17 mouse cellular contexts compared by ENCODE assay signal in the genomic region with DNA sequence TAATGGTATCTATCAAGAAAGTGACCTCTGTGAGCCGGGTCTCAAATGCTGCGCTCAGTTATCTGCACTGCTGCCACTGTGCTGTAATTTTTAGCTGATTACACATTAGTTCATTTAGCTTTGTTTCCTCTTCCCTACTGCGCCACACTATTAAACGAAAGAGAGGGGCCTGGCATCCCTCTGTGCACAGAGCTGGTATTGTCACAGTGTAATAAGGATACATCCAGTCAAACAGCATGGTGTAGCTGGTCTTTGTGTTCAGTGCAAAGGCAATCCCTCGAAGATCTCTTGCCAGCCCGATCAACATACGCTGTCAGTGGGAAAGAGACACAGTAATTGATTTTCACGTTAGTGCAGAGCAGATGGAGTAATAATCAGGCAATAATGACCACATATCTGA. TPM values are rescaled to one million over a fixed set of nuclear protein-coding genes. Genes with fewer than 3 reads are reported as not detected.
DNase-seq lines count a peak whose midpoint lies in the region; ATAC-seq and TF ChIP-seq lines count a peak whose summit lies in the region.
"Had no signal": no experiment of that assay in that cellular context is flagged by ENCODE, and none has a peak within 500 bp of the region (broad histone marks: within the 10 kb centered on the region; RNA-seq: fewer than 3 reads in every experiment).

No protein-coding gene starts in this region.

- 35% methylated on average over 8 of the region's 8 CpGs for WGBS in hindbrain, embryonic 13.5 days
- 57% methylated on average over 8 of the region's 8 CpGs for WGBS in hindbrain, embryonic 11.5 days
- 25% methylated on average over 8 of the region's 8 CpGs for WGBS in forebrain, embryonic 15.5 days
- WGBS in neural tube, embryonic 13.5 days: 31% methylated on average over 8 of the region's 8 CpGs

- ATAC-seq in hindbrain, embryonic 13.5 days (ENCODE audit: low FRiP score): peak; percentile 80
- no peak for ATAC-seq in hindbrain, embryonic 11.5 days (ENCODE audit: low FRiP score)
- ATAC-seq in forebrain, embryonic 15.5 days (replicated peaks): peak; percentile 78
- ATAC-seq in neural tube, embryonic 13.5 days (ENCODE audit: low read depth): peak; percentile 84
- ATAC-seq: CD4-positive, CD25-positive, alpha-beta regulatory T cell, adult 4 months; liver, postnatal 0 days had no signal

- H3K9me3 ChIP-seq in hindbrain, embryonic 13.5 days: no peaks in the 10 kb centered on the region
- H3K9me3 ChIP-seq in hindbrain, embryonic 11.5 days (ENCODE audit: control insufficient read depth, low read length): no peaks in the 10 kb centered on the region
- no peaks in the 10 kb centered on the region for H3K9me3 ChIP-seq in forebrain, embryonic 15.5 days
- H3K9me3 ChIP-seq in neural tube, embryonic 13.5 days: no peaks in the 10 kb centered on the region

- no peak for DNase-seq in hindbrain, embryonic 11.5 days (ENCODE audit: low spot score)
- peak; percentile 18 to 20 for DNase-seq in cerebellum, postnatal 25 days
- no peak for DNase-seq in layer of hippocampus, adult 9-11 months
- no peak for DNase-seq in layer of hippocampus, adult 2 months (ENCODE audit: low spot score in 2 of 2)
- DNase-seq: adrenal gland, postnatal 10 days; embryo, embryonic 11 days; kidney, adult 8-10 months; liver, postnatal 0 days had no signal

- H3K4me3 ChIP-seq in hindbrain, embryonic 13.5 days: no peak overlapping the region
- H3K4me3 ChIP-seq in hindbrain, embryonic 11.5 days (ENCODE audit: low read depth, low read length): no peak overlapping the region
- no peak overlapping the region for H3K4me3 ChIP-seq in forebrain, embryonic 15.5 days
- H3K4me3 ChIP-seq in neural tube, embryonic 13.5 days: no peak overlapping the region
- H3K4me3 ChIP-seq in layer of hippocampus, adult 2 months: no peak overlapping the region

- H3K9ac ChIP-seq in hindbrain, embryonic 13.5 days: no peak overlapping the region
- H3K9ac ChIP-seq in hindbrain, embryonic 11.5 days (ENCODE audit: low read depth, low read length): no peak overlapping the region
- H3K9ac ChIP-seq in forebrain, embryonic 15.5 days (replicated peaks): no peak overlapping the region
- H3K9ac ChIP-seq in neural tube, embryonic 13.5 days: no peak overlapping the region
- H3K9ac ChIP-seq: liver, postnatal 0 days had no signal

- TF ChIP-seq CTCF in layer of hippocampus, adult 2 months (conservative IDR thresholded peaks at IDR 0.05): no peak

- peaks cover 26% of the 10 kb centered on the region for H3K4me1 ChIP-seq in hindbrain, embryonic 13.5 days (replicated peaks)
- no peaks in the 10 kb centered on the region for H3K4me1 ChIP-seq in hindbrain, embryonic 11.5 days (replicated peaks; ENCODE audit: control insufficient read depth, insufficient read depth, low read length)
- H3K4me1 ChIP-seq in forebrain, embryonic 15.5 days: peaks cover 31% of the 10 kb centered on the region
- peaks cover 46% of the 10 kb centered on the region for H3K4me1 ChIP-seq in neural tube, embryonic 13.5 days (replicated peaks)

- H3K27me3 ChIP-seq in hindbrain, embryonic 13.5 days: 0 out of 2 replicates have a peak, but pooled peaks cover 4% of the 10 kb centered on the region
- no peaks in the 10 kb centered on the region for H3K27me3 ChIP-seq in hindbrain, embryonic 11.5 days (ENCODE audit: control insufficient read depth, insufficient read depth, low read length)
- H3K27me3 ChIP-seq in forebrain, embryonic 15.5 days: no peaks in the 10 kb centered on the region
- no peaks in the 10 kb centered on the region for H3K27me3 ChIP-seq in neural tube, embryonic 13.5 days

- H3K36me3 ChIP-seq in hindbrain, embryonic 13.5 days: no peaks in the 10 kb centered on the region
- no peaks in the 10 kb centered on the region for H3K36me3 ChIP-seq in hindbrain, embryonic 11.5 days (ENCODE audit: control insufficient read depth, insufficient read depth, low read length)
- no peaks in the 10 kb centered on the region for H3K36me3 ChIP-seq in forebrain, embryonic 15.5 days
- H3K36me3 ChIP-seq in neural tube, embryonic 13.5 days: no peaks in the 10 kb centered on the region

- peak overlapping the region; percentile 55 for H3K27ac ChIP-seq in hindbrain, embryonic 13.5 days
- no peak overlapping the region for H3K27ac ChIP-seq in hindbrain, embryonic 11.5 days (ENCODE audit: low read depth, low read length)
- no peak overlapping the region for H3K27ac ChIP-seq in forebrain, embryonic 15.5 days (replicated peaks)
- H3K27ac ChIP-seq in neural tube, embryonic 13.5 days (replicated peaks): peak overlapping the region; percentile 81
- H3K27ac ChIP-seq in layer of hippocampus, adult 2 months: no peak overlapping the region

- no peak overlapping the region for H3K4me2 ChIP-seq in hindbrain, embryonic 13.5 days
- H3K4me2 ChIP-seq in hindbrain, embryonic 11.5 days (replicated peaks; ENCODE audit: low read depth, low read length): no peak overlapping the region
- H3K4me2 ChIP-seq in forebrain, embryonic 15.5 days (replicated peaks): no peak overlapping the region
- H3K4me2 ChIP-seq in neural tube, embryonic 13.5 days: no peak overlapping the region

RNA-seq across cellular contexts. Expression of a gene that starts 20.6 kb away (rescaled TPM):
- not detected in 2 replicates for polyA plus RNA-seq in hindbrain, embryonic 13.5 days (2015; fragmentation: Nextera tagmentation; extraction: Ambion mirVana)
- 0.34 TPM in 1 of 2 replicates, not detected in the other for polyA plus RNA-seq in hindbrain, embryonic 11.5 days (2014; fragmentation: Nextera tagmentation; extraction: Ambion mirVana)
- polyA plus RNA-seq in forebrain, embryonic 15.5 days (2015; fragmentation: Nextera tagmentation; extraction: Ambion mirVana): not detected in 2 replicates
- not detected in 2 replicates for polyA plus RNA-seq in neural tube, embryonic 13.5 days (2015; fragmentation: Nextera tagmentation; extraction: Ambion mirVana)
- under 1 TPM in 1 of 2 experiments, not detected in 1; 0.38 TPM for total RNA-seq in layer of hippocampus, adult 2 months (2021)
- total RNA-seq: adrenal gland, postnatal 10 days; MEL; neutrophil, adult 5-6 weeks had no signal
- polyA plus RNA-seq: CD4-positive, CD25-positive, alpha-beta regulatory T cell, adult 4 months; heart, embryonic 14.5 days; liver, postnatal 0 days; spleen, adult 2 months; stomach, embryonic 16.5 days had no signal

Comparison
In these comparisons a context has a peak if more than half of its experiments do, and no peak if none do; other contexts are left out.
1. H3K27ac ChIP-seq: peak in hindbrain, embryonic 13.5 days (single experiment) and neural tube, embryonic 13.5 days (single experiment); none in hindbrain, embryonic 11.5 days (single experiment), forebrain, embryonic 15.5 days (single experiment) and layer of hippocampus, adult 2 months (single experiment).
2. DNase-seq: peak in cerebellum, postnatal 25 days (2 of 2); none in hindbrain, embryonic 11.5 days (single experiment), layer of hippocampus, adult 9-11 months (single experiment) and layer of hippocampus, adult 2 months (0 of 2).